Mouse (Mus musculus): ENCODE results near the gene Plagl1. TPM values are rescaled to one million over a fixed set of nuclear protein-coding genes. Genes with fewer than 3 reads are reported as not detected.

The Plagl1 gene
- polyA plus RNA-seq, 1 experiment from 2014 or later = 81.0 TPM

DNA sequence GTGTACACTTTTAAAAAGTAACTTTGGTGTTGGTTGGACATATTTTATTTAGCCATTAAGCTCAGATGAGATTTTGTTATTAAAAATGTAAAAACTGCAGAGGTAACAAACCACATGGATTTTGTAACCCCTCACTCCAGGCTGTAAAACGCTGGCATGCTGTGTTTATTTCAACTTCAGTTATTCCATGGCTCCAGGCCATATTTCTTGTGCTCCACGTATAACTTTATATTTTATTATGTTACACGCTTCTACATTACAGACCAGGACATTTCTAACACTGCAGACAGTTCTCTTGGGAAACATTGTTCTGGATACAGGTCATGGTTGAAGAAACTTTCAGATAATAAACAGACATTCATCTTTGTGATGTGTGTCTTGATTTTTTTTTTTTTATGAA, 32.7 kb downstream of the Plagl1 start:
- DNase-seq (ENCODE audit: low spot score) = no peak
- TF ChIP-seq EP300 (optimal IDR thresholded peaks at IDR 0.05) (no peak), CTCF (IDR thresholded peaks at IDR 0.05; ENCODE audit: low read depth) (no peak)
- no peak for ATAC-seq (ENCODE audit: low FRiP score, low TSS enrichment)
- H3K27me3 ChIP-seq (ENCODE audit: control insufficient read depth, insufficient read depth, low read length) = no peaks in the 10 kb centered on the region
- no peaks in the 10 kb centered on the region for H3K36me3 ChIP-seq (ENCODE audit: control insufficient read depth, insufficient read depth, low read length)
- WGBS = 44% methylated on average over 3 of the region's 3 CpGs
- no peaks in the 10 kb centered on the region for H3K4me1 ChIP-seq (replicated peaks; ENCODE audit: control insufficient read depth, insufficient read depth)
- H3K4me3 ChIP-seq (ENCODE audit: low read depth, low read length) = peak overlapping the region; percentile 21
- H3K27ac ChIP-seq (replicated peaks) = no peak overlapping the region
- H3K4me2 ChIP-seq (replicated peaks; ENCODE audit: low read depth) = peak overlapping the region; percentile 54
- H3K9ac ChIP-seq (ENCODE audit: low read length) = no peak overlapping the region
- H3K9me3 ChIP-seq (ENCODE audit: control insufficient read depth, low read length) = 0 out of 2 replicates have a peak, but pooled peaks cover 5% of the 10 kb centered on the region

DNA sequence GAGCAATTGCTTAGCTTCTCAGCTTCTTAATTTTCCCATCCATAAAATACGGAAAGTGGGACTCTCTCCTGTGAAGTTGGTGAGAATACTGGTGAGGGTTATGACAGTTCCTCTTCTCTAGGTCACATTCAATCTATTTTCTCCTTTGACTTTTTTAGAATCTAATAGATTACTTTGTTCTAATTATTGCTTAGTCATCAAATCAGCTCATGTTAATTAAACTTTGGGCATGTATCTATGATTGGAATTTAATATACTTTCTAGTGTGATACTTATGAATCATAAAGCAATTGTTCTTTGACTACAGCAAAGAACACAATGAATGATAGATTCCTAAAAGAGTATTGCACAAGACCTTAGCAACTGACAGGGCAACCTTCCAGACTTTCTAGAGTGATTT, 38.6 kb downstream of the Plagl1 start:
- Histone ChIP-seq H3K4me1 (replicated peaks; ENCODE audit: control insufficient read depth, insufficient read depth) (peaks cover 3% of the 10 kb centered on the region; the same call in 1 of the 2 replicates), H3K9me3 (ENCODE audit: control insufficient read depth, low read length) (no peaks in the 10 kb centered on the region), H3K4me2 (replicated peaks; ENCODE audit: low read depth) (no peak overlapping the region), H3K36me3 (ENCODE audit: control insufficient read depth, insufficient read depth, low read length) (no peaks in the 10 kb centered on the region), H3K9ac (ENCODE audit: low read length) (no peak overlapping the region), H3K27ac (replicated peaks) (0 out of 2 replicates have a peak overlapping the region, but pooled peaks have one; percentile 36), H3K4me3 (ENCODE audit: low read depth, low read length) (no peak overlapping the region), H3K27me3 (ENCODE audit: control insufficient read depth, insufficient read depth, low read length) (no peaks in the 10 kb centered on the region)
- TF ChIP-seq CTCF (IDR thresholded peaks at IDR 0.05; ENCODE audit: low read depth) (no peak), EP300 (optimal IDR thresholded peaks at IDR 0.05) (no peak)
- DNase-seq (ENCODE audit: low spot score) (no peak), ATAC-seq (ENCODE audit: low FRiP score, low TSS enrichment) (no peak)
- WGBS = 79% methylated on average over 1 of the region's 1 CpGs

DNA sequence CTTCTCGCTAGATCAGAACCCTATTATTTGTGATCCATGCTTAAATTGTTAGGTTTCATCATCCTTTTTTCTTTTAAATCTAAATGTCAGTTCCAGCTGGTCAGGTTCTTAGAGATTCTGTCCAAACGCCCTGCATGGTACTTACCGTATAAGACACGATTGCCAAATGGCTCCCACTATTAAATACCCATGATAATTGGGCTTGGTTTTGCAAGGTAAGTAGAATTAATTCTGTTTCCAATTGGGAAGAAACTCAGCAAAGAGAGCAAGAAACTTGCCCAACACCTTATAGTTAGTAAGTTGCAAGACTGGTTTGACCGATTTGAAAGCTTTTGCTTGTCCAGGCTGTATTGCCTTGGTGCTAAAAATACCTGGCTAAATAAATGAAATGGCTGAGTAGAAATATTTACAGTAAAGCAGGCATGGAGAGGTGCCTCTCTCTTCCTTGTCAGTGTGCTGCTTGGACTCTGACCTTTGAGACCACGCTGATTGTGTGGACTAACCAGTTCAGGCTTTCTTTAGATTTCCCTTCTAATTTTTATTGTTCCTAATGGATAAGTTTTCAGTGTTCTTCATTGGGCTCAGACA, 39.9 kb downstream of the Plagl1 start:
- H3K36me3 ChIP-seq (ENCODE audit: control insufficient read depth, insufficient read depth, low read length) = no peaks in the 10 kb centered on the region
- H3K9me3 ChIP-seq (ENCODE audit: control insufficient read depth, low read length) = no peaks in the 10 kb centered on the region
- H3K9ac ChIP-seq (ENCODE audit: low read length) = no peak overlapping the region
- peak; percentile 93 for ATAC-seq (ENCODE audit: low FRiP score, low TSS enrichment)
- TF ChIP-seq EP300 (optimal IDR thresholded peaks at IDR 0.05) = peak; percentile 69
- no peak for TF ChIP-seq CTCF (IDR thresholded peaks at IDR 0.05; ENCODE audit: low read depth)
- H3K4me1 ChIP-seq (replicated peaks; ENCODE audit: control insufficient read depth, insufficient read depth) = peaks cover 3% of the 10 kb centered on the region; the same call in 1 of the 2 replicates
- H3K4me3 ChIP-seq (ENCODE audit: low read depth, low read length) = no peak overlapping the region
- H3K27me3 ChIP-seq (ENCODE audit: control insufficient read depth, insufficient read depth, low read length) = no peaks in the 10 kb centered on the region
- H3K4me2 ChIP-seq (replicated peaks; ENCODE audit: low read depth) = 0 out of 2 replicates have a peak overlapping the region, but pooled peaks have one; percentile 20
- peak overlapping the region; percentile 67 for H3K27ac ChIP-seq (replicated peaks)
- WGBS = 57% methylated on average over 6 of the region's 6 CpGs
- DNase-seq (ENCODE audit: low spot score) = peak; percentile 57

DNA sequence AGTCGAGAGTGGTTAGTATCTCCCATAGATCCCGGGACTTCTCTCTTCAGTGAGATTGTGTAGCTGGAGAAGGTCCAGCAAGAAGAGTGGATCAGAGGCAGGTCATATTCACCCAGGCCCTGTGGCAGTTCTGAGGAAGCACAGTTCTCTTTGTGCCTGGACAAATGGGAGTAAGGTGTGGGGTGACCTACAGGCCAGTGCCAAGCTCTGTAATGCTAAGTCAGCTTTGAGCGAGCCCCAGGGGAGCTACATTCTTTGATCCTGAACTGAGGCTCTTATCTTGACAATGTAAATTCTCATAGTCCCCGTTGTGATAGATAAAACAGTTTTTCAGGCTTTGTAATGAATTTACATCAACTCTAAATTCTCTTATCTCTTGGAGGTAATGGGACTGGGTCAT, 42.1 kb downstream of the Plagl1 start:
- WGBS = 54% methylated on average over 4 of the region's 4 CpGs
- H3K9me3 ChIP-seq (ENCODE audit: control insufficient read depth, low read length) = no peaks in the 10 kb centered on the region
- no peak for DNase-seq (ENCODE audit: low spot score)
- H3K36me3 ChIP-seq (ENCODE audit: control insufficient read depth, insufficient read depth, low read length) = no peaks in the 10 kb centered on the region
- H3K27ac ChIP-seq (replicated peaks) = no peak overlapping the region
- ATAC-seq (ENCODE audit: low FRiP score, low TSS enrichment) = 0 out of 2 replicates have a peak, but pooled peaks have one; percentile 16
- peaks cover 3% of the 10 kb centered on the region; the same call in 1 of the 2 replicates for H3K4me1 ChIP-seq (replicated peaks; ENCODE audit: control insufficient read depth, insufficient read depth)
- H3K4me2 ChIP-seq (replicated peaks; ENCODE audit: low read depth) = no peak overlapping the region
- no peak overlapping the region for H3K9ac ChIP-seq (ENCODE audit: low read length)
- H3K4me3 ChIP-seq (ENCODE audit: low read depth, low read length) = no peak overlapping the region
- H3K27me3 ChIP-seq (ENCODE audit: control insufficient read depth, insufficient read depth, low read length) = no peaks in the 10 kb centered on the region
- no peak for TF ChIP-seq CTCF (IDR thresholded peaks at IDR 0.05; ENCODE audit: low read depth)

DNA sequence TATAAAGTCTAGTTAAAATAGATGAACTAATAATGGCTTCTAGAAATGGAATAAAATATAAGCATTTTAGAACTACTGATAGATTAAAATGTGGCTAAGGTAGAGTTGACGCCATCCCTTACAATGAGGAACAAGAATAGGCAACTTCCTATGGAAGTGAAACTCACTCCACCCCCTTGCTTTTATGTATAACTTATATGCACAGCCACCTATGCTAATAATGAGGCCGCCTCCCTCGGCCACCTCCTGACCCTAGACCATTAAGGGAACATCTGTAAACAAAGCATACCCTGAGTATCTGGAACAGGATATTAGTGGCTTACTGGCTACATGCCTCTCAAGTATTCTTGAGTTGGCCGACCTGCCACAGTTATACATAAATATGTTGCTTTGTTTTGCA, 43.5 kb downstream of the Plagl1 start:
- DNase-seq (ENCODE audit: low spot score) (no peak), ATAC-seq (ENCODE audit: low FRiP score, low TSS enrichment) (no peak)

DNA sequence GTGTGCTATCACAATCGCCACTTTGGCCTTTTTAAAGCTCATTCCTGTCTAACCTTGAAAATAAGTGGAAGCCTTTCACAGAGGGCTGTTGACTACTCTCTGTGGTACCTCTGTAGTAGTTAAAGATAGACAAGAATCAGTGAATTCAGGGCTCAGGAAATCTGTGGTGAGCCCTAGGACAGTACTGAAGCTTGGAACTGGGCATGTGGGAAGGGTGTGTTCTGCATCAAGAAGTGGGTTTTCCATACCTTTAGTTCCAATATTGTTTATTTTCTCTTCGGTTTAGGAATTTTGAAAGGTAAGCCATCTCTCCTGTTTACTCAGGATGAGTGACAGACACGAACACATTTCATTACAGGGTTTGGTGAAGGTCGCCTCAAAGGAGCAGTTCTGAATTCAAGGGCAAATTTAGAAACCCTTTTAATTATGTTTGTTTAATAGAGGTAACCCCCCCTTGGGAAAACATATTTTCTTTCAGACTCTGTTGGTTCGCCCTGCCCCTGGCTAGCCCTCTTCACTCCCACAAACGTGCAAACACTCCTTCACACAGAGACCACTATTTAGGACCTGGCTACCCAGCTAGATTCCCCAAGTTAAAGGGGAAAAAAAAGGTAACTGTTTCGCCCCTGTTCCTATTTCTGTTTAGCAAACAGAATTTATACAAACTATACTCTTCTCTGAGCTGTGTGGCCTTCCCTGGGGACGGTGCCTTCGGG, 46.8 kb downstream of the Plagl1 start:
- H3K4me2 ChIP-seq (replicated peaks; ENCODE audit: low read depth) = no peak overlapping the region
- no peak overlapping the region for H3K27ac ChIP-seq (replicated peaks)
- WGBS = 61% methylated on average over 9 of the region's 9 CpGs
- no peaks in the 10 kb centered on the region for H3K27me3 ChIP-seq (ENCODE audit: control insufficient read depth, insufficient read depth, low read length)
- DNase-seq (ENCODE audit: low spot score) = no peak
- no peaks in the 10 kb centered on the region for H3K36me3 ChIP-seq (ENCODE audit: control insufficient read depth, insufficient read depth, low read length)
- H3K4me1 ChIP-seq (replicated peaks; ENCODE audit: control insufficient read depth, insufficient read depth) = no peaks in the 10 kb centered on the region
- H3K9ac ChIP-seq (ENCODE audit: low read length) = no peak overlapping the region
- TF ChIP-seq CTCF (IDR thresholded peaks at IDR 0.05; ENCODE audit: low read depth) (no peak), EP300 (optimal IDR thresholded peaks at IDR 0.05) (no peak)
- no peak for ATAC-seq (ENCODE audit: low FRiP score, low TSS enrichment)
- no peak overlapping the region for H3K4me3 ChIP-seq (ENCODE audit: low read depth, low read length)
- H3K9me3 ChIP-seq (ENCODE audit: control insufficient read depth, low read length) = no peaks in the 10 kb centered on the region

More for the DNA sequence above, 43.5 kb downstream of the Plagl1 start:
- H3K27ac ChIP-seq (replicated peaks) = no peak overlapping the region
- no peaks in the 10 kb centered on the region for H3K27me3 ChIP-seq (ENCODE audit: control insufficient read depth, insufficient read depth, low read length)
- H3K4me1 ChIP-seq (replicated peaks; ENCODE audit: control insufficient read depth, insufficient read depth) = peaks cover 3% of the 10 kb centered on the region; the same call in 1 of the 2 replicates
- no peak for TF ChIP-seq EP300 (optimal IDR thresholded peaks at IDR 0.05)
- no peak for TF ChIP-seq CTCF (IDR thresholded peaks at IDR 0.05; ENCODE audit: low read depth)
- no peak overlapping the region for H3K9ac ChIP-seq (ENCODE audit: low read length)
- H3K4me2 ChIP-seq (replicated peaks; ENCODE audit: low read depth) = no peak overlapping the region
- H3K9me3 ChIP-seq (ENCODE audit: control insufficient read depth, low read length) = no peaks in the 10 kb centered on the region
- no peak overlapping the region for H3K4me3 ChIP-seq (ENCODE audit: low read depth, low read length)
- no peaks in the 10 kb centered on the region for H3K36me3 ChIP-seq (ENCODE audit: control insufficient read depth, insufficient read depth, low read length)
- WGBS = 60% methylated on average over 4 of the region's 4 CpGs
